Mouse (Mus musculus): ENCODE measurements around the gene Dnah9.

DNA sequence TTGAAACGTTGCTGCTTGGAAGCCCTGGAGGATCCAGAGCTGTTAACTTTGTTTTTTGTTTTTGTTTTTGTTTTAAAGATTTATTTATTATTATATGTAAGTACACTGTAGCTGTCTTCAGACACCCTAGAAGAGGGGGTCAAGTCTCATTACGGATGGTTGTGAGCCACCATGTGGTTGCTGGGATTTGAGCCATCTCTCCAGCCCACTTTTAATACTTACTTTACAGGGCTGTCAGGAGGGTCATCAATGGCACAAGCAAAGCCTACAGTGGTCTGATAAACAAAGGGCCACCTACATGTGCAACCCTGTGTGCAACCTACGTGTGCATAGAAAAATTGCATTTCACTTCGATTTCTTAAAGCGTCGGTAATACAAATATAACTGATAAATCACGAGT, 360.8 kb downstream of the Dnah9 start:
- TF ChIP-seq CTCF (IDR thresholded peaks at IDR 0.05; ENCODE audit: borderline replicate concordance, extremely low read depth, insufficient read depth, insufficient read length) (no peak), POLR2A (IDR thresholded peaks at IDR 0.05; ENCODE audit: borderline replicate concordance, extremely low read depth, insufficient read depth, insufficient read length, poor library complexity, severe bottlenecking) (no peak)
